Mouse (Mus musculus): ENCODE results near the gene Mrnip. TPM values are rescaled to one million over a fixed set of nuclear protein-coding genes. Genes with fewer than 3 reads are reported as not detected.

Gene Mrnip
- total and polyA plus RNA-seq, 3 experiments = 1.6 to 3.0 (median 1.8) TPM

DNA sequence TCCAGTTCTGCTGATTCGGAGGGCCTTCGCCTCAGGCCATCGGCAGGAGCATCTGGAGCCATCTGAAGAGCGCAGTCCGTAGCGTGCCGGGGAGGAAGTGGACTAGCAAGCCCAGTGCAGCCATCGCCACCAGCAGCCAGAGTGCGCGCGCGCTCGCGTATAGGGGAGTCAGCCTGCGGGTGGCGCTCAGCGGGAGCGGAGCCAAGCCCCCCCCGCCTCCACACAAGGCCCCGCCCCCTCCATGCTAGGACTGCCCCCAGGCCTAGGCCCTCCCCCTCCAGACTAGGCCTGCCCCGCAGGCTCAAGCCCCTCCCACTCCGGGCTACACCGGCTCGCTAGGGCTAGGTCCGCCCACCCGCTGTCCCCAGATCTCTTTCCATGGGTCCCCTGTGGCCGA, 62.3 kb downstream of the Mrnip start:
- TF ChIP-seq POLR2A (IDR thresholded peaks at IDR 0.05; ENCODE audit: insufficient read depth, low read depth, low read length) (no peak), EP300 (IDR thresholded peaks at IDR 0.05; ENCODE audit: insufficient read depth, low read depth, low read length) (no peak), CTCF (IDR thresholded peaks at IDR 0.05) (peak; percentile 77)
- peak; percentile 89 to 92 for DNase-seq
- no peaks in the 10 kb centered on the region for H3K27me3 ChIP-seq (ENCODE audit: control insufficient read depth, insufficient read depth, low read length)
- intact Hi-C loops (cut with DNase I) = loop anchor here (2.0 kb wide), 3 partner anchors 26 to 128 kb away; no protein-coding TSS in a partner anchor
- no peaks in the 10 kb centered on the region for H3K79me2 ChIP-seq (replicated peaks; ENCODE audit: control insufficient read depth, insufficient read depth, low read length)
- H3K4me1 ChIP-seq (ENCODE audit: control insufficient read depth, insufficient read depth, low read length) = peaks cover 3% of the 10 kb centered on the region
- H3K36me3 ChIP-seq (ENCODE audit: control insufficient read depth, insufficient read depth, low read length) = no peaks in the 10 kb centered on the region
- peak overlapping the region; percentile 18 for H3K27ac ChIP-seq
- H3K4me3 ChIP-seq = peak overlapping the region; percentile 81
- 3% methylated on average over 27 of the region's 27 CpGs for WGBS
- peak overlapping the region; percentile 65 for H3K9ac ChIP-seq (ENCODE audit: low read depth, low read length)

DNA sequence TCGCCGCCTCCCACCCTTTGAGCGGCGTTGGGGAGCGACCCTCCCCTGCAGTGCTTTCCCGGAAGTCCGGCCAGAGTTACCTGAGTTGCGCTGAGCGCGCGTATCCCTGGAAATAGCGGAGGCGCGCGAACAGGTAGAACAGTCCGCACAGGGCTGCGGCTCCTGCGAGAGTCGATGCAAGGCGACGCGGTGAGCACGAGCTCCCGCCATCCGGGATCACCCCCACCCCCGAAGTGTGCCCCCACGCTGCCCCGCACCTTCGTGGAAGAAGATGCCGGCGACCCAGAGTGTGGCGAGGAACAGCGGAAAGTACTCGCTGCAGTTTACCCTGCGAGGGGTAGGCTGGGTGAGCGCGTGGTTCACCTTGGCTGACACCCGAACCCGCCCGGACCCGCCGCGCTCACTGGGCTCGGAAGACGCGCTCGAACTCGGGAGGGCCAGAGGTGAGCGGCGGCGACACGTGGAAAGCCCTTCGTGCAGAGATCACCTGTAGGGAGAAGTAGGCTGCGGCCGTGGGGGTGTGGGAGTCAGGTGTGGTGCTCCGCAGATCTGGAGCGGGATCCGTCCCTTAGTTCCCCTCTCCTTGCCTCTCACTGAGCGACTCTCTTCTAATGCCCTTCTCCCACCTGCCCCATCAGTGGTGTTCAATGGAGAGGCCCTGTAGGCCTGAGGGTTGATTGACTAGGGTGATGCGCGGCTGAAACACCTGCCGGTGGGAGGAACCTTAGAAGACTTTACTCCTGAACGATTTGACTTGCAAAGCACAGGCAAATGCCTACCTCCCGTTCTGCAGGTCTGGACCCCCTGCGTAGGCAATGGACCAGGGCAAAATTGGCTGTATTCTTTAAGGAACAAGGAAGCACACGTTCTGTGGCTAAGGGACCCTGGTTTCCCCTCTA, 62.9 kb downstream of the Mrnip start:
- H3K27me3 ChIP-seq (ENCODE audit: control insufficient read depth, insufficient read depth, low read length) = no peaks in the 10 kb centered on the region
- intact Hi-C loops (cut with DNase I) = loop anchor here (2.0 kb wide), 3 partner anchors 26 to 128 kb away; no protein-coding TSS in a partner anchor
- H3K27ac ChIP-seq = peak overlapping the region; percentile 18
- H3K4me1 ChIP-seq (ENCODE audit: control insufficient read depth, insufficient read depth, low read length) = peaks cover 3% of the 10 kb centered on the region
- DNase-seq = no peak
- H3K4me3 ChIP-seq = peak overlapping the region; percentile 81
- 8% methylated on average over 66 of the region's 66 CpGs for WGBS
- no peaks in the 10 kb centered on the region for H3K36me3 ChIP-seq (ENCODE audit: control insufficient read depth, insufficient read depth, low read length)
- no peaks in the 10 kb centered on the region for H3K79me2 ChIP-seq (replicated peaks; ENCODE audit: control insufficient read depth, insufficient read depth, low read length)
- TF ChIP-seq POLR2A (IDR thresholded peaks at IDR 0.05; ENCODE audit: insufficient read depth, low read depth, low read length) = no peak
- TF ChIP-seq EP300 (IDR thresholded peaks at IDR 0.05; ENCODE audit: insufficient read depth, low read depth, low read length) = no peak
- no peak for TF ChIP-seq CTCF (IDR thresholded peaks at IDR 0.05)
- H3K9ac ChIP-seq (ENCODE audit: low read depth, low read length) = peak overlapping the region; percentile 65

DNA sequence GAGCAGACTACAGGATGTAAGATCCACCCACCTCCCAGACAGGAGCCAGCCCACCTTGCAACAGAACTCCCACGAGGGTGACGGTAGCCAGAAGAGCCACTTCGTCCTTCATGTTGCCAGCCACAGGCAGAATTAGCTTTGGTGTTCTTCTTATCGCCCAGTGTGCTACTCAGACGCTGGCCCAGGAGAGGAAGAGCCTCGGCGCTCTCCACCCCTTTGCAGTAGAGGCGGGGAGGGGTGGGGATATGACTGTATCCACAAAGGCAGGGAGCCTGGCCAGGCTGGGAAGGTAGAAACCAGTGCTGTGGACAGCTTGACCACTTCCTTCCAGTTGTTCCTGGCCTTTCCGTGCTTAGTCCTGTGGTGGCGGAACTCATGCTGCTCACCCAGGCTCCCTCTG, 64.1 kb downstream of the Mrnip start, which contains the start of gene Ltc4s:
Gene Ltc4s, minus strand, starts transcription at position 293 of the 400 bp plus-strand sequence.
- intact Hi-C loops (cut with DNase I) = no loop called here
- DNase-seq = peak in 1 of 2 experiments; percentile 66
- Histone ChIP-seq H3K36me3 (ENCODE audit: control insufficient read depth, insufficient read depth, low read length) (no peaks in the 10 kb centered on the region), H3K4me1 (ENCODE audit: control insufficient read depth, insufficient read depth, low read length) (peaks cover 3% of the 10 kb centered on the region), H3K9ac (ENCODE audit: low read depth, low read length) (no peak within 1 kb of the TSS), H3K4me3 (peak within 1 kb of the TSS; percentile 81; the same call in 1 of the 2 replicates), H3K27me3 (ENCODE audit: control insufficient read depth, insufficient read depth, low read length) (no peaks in the 10 kb centered on the region), H3K27ac (peak within 1 kb of the TSS; percentile 37), H3K79me2 (replicated peaks; ENCODE audit: control insufficient read depth, insufficient read depth, low read length) (no peaks in the 10 kb centered on the region)
- WGBS = 36% methylated on average over 10 of the region's 10 CpGs
- no peak for TF ChIP-seq EP300 (IDR thresholded peaks at IDR 0.05; ENCODE audit: insufficient read depth, low read depth, low read length)
- TF ChIP-seq POLR2A (IDR thresholded peaks at IDR 0.05; ENCODE audit: insufficient read depth, low read depth, low read length) = peak; percentile 36; the same call in 1 of the 2 replicates

GRCm38 (mm10) chr11:50238821-50239791, 64.9 kb downstream of the Mrnip start:
- H3K36me3 ChIP-seq (ENCODE audit: control insufficient read depth, insufficient read depth, low read length) = no peaks in the 10 kb centered on the region
- H3K4me1 ChIP-seq (ENCODE audit: control insufficient read depth, insufficient read depth, low read length) = peaks cover 3% of the 10 kb centered on the region
- no peak for TF ChIP-seq POLR2A (IDR thresholded peaks at IDR 0.05; ENCODE audit: insufficient read depth, low read depth, low read length)
- no peak for TF ChIP-seq EP300 (IDR thresholded peaks at IDR 0.05; ENCODE audit: insufficient read depth, low read depth, low read length)
- TF ChIP-seq CTCF (IDR thresholded peaks at IDR 0.05) = no peak
- H3K4me3 ChIP-seq = no peak overlapping the region
- no peaks in the 10 kb centered on the region for H3K27me3 ChIP-seq (ENCODE audit: control insufficient read depth, insufficient read depth, low read length)
- H3K9ac ChIP-seq (ENCODE audit: low read depth, low read length) = no peak overlapping the region
- WGBS = 89% methylated on average over 9 of the region's 9 CpGs
- no peaks in the 10 kb centered on the region for H3K79me2 ChIP-seq (replicated peaks; ENCODE audit: control insufficient read depth, insufficient read depth, low read length)
- peak overlapping the region; percentile 31; the same call in 1 of the 2 replicates for H3K27ac ChIP-seq
- DNase-seq = no peak
- intact Hi-C loops (cut with DNase I) = no loop called here

- WGBS = 46% methylated on average over 7 of the region's 7 CpGs
- H3K79me2 ChIP-seq (replicated peaks; ENCODE audit: control insufficient read depth, insufficient read depth, low read length) = no peaks in the 10 kb centered on the region
- no peaks in the 10 kb centered on the region for H3K36me3 ChIP-seq (ENCODE audit: control insufficient read depth, insufficient read depth, low read length)
- peaks cover 3% of the 10 kb centered on the region for H3K4me1 ChIP-seq (ENCODE audit: control insufficient read depth, insufficient read depth, low read length)
- H3K27me3 ChIP-seq (ENCODE audit: control insufficient read depth, insufficient read depth, low read length) = no peaks in the 10 kb centered on the region
- intact Hi-C loops (cut with DNase I) = no loop called here
- TF ChIP-seq EP300 (IDR thresholded peaks at IDR 0.05; ENCODE audit: insufficient read depth, low read depth, low read length) (0 out of 2 replicates have a peak, but pooled peaks have one; percentile 52), CTCF (IDR thresholded peaks at IDR 0.05) (no peak)
- peak in 1 of 2 experiments; percentile 29 for DNase-seq
- H3K4me3 ChIP-seq = no peak overlapping the region
- no peak overlapping the region for H3K9ac ChIP-seq (ENCODE audit: low read depth, low read length)
- no peak overlapping the region for H3K27ac ChIP-seq
Measured at GRCm38 (mm10) chr11:50240235-50240911, 66.1 kb downstream of the Mrnip start.

Data from heart, adult 2 months (tissue).